Mouse (Mus musculus) thymus, adult 18-20 months (tissue): ENCODE measurements around the gene Gm9970.
"Not testable (repeated sequence)": the region's sequence is repeated elsewhere in the genome, so short reads cannot be mapped to it uniquely, and the experiment has no call there.

ENCODE experiments used
- DNase-seq, 2 experiments: peaks; one replicate each; pipeline ENCODE4 v3.0.0; 2022; ENCODE audit warnings: mixed read lengths in 2 of 2

The Gm9970 gene

DNA sequence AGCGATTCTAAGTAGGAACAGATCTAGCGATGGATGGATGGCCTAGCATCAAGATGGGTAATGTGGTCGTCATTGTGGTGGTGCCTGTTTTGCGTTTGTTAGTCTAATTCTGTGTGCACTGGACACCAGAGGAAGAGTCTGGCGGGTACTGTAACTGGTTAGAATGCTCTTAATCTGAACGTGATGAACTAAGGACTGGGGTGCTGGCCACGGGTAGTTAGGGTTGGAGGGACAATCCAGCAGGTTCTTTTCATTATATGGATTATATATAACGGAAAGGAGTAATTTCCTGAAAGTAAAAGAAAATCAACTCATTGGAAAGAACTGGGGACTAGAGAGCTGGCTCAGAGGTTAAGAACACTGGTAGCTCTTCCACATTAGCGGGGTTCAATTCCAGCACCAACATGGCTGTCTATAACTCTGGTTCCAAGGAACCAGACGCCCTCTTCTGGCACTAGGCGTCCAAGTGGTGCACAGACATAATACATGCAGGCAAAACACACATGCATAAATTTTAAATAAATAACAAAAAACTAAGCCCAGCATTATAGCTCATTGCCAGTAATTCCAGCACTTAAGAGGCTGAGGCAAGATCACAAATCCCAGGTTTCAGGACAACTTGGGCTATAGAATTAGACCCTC lies 19.6 kb downstream of the Gm9970 start:
- DNase-seq = peak in 1 of 2 experiments; percentile 38

DNA sequence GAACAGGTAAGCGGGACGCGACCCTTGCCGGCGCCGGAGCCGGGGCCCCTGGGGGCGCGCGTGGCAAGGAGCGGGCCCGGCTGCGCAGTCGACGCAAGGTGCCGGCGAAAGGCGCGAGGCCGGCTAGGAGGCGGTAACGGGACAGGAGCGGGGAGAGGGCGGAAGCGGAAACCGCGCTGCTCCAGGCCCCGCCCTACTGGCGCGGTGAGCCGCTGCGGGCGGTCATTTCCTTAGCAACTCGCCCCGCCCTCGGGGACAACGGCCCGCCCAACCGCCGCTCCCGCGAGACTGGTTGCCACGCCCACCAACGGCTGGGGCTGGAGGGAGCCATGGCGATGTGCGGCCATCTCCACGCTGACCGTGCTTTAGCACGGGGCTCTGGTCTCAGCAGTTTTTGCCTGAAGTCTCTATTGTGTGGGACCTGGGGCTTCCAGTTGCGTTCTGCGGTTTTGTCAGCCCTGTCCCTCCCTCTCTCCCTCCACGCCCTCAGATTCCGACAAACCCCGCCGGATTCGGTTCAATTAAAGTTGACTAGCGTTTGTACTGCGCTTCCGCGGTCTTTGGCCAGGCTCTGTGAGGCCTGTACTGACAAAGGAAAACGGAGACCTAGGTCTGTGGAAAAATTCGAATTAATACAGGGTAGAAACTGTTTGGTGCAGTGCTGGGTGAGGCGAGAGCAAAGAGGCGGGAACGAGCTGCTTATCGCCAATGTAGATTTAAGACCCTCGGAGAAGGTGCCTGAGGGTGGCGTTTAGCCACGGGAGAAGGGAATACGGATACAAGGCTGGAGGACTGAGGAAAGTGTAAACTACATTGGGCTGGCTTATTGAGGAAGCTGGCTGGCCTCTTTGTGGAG lies 20.4 kb downstream of the Gm9970 start, which contains the start of gene Ppm1g:
Gene Ppm1g (minus strand): TSS at position 240 of the 856 bp plus-strand sequence.
- DNase-seq = peak; percentile 92 to 93

DNA sequence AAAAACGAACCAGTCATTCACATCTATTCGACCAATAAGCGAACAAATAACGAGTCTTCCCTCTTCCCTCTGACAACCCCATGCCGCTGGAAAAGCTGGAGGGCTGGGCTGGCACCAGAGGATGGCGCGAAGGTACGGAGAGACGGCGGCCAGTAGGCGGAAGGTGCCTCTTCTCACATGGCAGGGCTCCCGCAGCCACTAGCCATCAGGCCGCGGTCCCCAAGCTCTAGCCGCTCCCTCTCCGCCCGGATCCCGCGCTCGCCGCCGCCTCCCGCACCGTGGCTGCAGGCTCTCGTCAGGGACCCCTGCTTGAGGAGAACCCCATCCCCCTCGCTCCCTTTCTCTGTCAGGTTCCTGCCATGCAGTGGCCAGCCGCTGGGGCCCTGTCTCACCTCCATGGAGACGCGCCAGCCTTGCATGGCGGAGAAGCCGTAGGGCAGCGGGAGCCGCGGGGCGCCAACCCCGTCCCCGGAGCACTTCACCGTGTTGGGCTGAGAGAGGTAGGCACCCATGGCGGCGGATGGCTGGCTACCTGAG lies 21.1 kb downstream of the Gm9970 start:
- no peak for DNase-seq

DNA sequence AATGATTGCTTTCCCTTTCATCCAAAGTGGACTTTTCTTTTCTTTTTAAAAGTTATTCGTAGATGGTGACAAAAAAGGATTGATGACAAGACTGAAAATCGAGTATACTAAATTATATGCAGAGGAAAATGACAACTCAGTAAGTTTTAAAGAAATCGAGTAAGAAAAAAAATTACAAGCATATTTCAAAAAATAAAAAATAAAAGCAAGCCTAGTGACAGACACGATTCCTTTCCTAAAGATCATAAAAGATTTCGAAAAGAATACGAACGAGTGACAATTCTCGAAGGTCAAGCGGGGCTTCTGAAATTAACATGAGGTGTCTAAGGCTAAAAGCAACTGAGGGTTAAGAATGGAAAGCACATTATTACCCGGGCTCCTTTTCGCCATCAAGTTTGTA lies 21.6 kb downstream of the Gm9970 start:
- no peak for DNase-seq

DNA sequence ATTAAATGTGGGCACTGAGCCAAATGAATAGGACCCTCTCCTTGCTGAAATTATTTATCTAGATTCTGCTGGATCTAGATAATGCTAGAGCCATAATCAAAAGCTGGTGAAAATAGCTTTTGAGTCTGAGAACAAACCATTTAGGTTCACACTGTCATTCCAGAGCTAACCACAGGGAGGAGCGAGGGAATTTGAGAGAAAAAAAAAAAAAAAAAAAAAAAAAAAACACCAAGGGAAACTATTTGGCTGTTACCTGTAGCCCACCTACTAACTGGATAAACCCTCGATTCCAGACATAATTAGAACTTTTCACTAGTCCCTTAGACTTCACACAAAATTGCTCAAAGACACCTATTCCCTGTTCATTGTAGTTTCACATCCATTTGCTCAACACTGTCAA lies 22.0 kb downstream of the Gm9970 start:
- no peak for DNase-seq

DNA sequence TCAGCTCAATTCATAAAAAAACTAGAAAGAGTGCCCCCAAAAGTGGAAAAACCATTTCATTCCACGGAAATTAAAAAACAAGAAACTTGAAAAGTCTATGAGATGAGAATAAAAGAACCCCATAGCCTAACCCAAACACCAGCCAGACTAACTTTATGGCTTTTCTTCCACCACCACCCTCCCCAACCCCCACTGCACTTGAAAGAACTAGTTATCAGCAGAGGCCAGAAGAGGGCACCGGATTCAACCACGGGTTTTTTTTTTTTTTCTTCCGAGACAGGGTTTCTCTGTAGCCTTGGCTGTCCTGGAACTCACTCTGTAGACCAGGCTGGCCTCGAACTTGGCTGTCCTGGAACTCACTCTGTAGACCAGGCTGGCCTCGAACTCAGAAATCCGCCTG lies 22.7 kb downstream of the Gm9970 start:
- DNase-seq = no peak

DNA sequence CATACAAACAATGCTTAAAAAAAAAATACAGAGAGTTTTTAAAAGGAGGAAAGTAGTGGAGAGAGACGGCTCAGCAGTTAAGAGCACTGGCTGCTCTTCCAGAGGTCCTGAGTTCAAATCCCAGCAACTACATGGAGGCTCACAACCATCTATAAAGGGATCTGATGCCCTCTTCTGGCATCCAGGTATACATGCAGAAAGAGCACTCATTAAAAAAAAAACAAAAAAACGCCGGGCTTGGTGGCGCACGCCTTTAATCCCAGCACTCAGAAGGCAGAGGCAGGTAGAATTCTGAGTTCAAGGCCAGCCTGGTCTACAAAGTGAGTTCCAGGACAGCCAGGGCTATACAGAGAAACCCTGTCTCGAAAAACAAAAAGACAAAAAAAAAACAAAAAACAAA lies 24.5 kb downstream of the Gm9970 start:
- not testable (repeated sequence) for DNase-seq

DNA sequence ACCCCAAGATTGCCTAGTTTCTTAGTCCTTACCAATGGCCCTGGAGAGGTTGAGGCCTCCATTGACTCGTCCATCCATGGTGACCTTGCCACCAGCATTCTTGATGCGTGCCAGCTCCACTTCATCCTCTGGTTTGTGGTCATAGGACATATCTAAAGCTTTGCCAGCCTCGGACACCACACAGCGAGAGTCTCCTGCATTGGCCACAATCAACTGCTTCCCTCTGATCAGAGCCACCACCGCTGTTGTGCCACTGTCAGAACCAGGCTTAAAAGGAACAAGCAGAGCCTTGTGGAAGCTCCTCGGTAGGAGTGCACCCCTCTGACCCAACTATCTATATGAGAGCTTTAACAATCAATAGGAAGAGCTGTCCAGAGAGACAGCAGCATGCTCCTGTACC lies 36.6 kb downstream of the Gm9970 start:
- no peak for DNase-seq

DNA sequence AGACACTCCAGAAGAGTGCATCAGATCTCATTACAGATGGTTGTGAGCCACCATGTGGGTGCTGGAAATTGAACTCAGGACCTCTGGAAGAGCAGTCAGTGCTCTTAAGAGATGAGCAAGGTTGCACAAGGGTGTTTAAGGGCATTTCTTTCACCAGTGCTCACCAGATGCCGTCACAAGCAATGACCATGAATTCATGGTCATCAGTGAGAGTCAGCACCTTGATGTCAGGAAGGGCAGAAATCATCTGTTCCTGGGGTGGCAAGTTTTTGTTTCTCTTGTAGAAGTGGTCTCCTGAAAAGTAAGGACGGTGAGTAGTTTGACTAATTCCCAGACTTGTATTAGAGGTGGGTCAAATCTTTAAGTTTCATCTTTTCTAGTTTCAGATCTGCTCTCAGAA lies 37.2 kb downstream of the Gm9970 start:
- DNase-seq = no peak

DNA sequence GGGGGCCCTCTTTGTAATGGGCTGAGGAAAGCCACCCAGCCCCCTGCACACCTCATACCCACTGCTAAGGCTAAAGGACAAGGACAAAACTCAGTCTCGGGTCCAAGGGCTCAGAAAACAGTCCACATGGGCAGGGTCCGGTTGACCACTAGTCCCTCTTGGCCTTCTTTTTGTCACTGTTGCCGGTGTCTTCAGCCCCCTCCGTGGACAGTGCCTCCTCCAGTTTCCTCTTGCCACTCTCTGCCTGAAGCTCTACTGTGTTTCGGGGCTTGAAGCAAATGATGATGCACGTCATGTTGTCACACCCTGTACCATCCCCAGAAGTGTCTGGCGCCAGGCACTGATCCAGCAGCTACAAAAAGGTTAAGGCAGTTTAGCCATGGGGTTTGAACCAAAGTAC lies 38.1 kb downstream of the Gm9970 start:
- DNase-seq = no peak

DNA sequence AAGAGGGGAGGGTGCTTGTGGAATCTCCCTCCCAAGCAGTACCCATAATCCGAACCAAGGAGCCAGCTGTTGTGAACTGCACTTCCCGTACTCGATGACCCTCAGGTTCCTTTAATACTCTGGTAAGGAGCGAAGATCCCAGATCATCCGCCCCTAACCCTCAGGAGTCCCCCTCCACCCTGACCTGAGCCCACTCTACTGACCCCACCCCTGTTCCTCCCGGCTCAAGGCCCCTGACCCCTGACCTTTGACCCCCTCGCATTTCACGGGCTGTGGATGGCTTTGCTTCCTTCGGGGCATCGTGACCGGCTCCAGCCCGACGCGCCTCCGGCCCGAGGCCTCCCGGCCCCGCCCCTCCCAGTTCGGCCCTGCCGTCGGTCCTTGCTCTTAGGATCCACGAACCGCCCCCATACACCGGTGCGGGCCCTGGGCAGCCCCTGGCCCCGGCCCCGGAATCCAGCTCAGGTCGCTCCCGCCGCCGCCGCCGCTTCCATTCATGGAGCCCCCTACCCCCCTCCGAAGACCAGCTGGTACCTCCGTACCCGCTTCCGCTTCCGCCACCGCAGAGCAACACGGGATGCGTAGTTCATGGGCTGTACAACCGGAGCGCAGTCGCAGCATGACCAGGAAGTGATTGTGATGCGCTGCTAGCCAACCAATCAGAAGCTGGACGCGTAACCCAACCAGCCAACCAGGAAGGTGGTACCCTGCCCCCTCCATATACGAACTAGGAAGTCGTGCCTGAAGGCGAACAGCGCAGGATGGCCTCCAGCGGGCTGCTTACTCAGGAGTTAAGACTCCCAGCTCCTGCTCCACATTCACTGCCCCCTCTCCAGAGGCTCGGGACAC lies 39.1 kb downstream of the Gm9970 start, which contains the start of gene Zfp513:
Gene Zfp513 (minus strand): TSS at position 562 of the 849 bp plus-strand sequence.
- peak; percentile 95 to 97 for DNase-seq

DNA sequence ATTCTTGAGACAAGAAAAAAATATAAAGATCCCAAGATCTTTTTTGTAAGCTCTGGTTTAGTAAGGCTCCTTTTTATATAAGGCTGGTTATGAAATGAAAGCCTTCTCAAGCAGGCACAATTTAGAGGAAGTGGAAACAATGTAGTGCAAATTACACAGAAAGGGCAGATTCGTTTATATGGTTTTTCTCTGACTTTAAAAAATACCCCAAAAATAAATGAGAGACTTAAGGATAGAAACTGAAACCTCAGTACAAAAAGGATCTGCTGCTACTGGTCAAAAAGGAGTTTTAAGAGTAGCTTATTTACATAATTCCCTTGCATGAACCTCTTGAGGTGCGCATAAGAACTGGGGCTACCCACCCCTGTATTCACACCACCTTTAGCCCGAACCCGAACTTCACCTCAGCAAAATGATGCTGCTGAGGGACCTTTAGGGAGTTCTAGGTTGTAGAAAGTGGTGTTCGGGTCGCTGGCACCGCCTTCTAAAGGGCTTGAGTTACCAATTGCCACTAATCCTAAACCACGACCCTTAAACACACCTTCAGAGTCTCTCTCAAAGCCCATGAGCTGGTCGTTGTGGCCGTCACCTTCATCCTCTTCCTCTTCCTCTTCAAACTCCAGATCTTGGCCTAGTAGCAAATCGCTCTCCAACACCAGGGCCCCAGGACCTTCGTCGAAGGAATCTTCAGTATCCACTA lies 39.8 kb downstream of the Gm9970 start:
- no peak for DNase-seq

DNA sequence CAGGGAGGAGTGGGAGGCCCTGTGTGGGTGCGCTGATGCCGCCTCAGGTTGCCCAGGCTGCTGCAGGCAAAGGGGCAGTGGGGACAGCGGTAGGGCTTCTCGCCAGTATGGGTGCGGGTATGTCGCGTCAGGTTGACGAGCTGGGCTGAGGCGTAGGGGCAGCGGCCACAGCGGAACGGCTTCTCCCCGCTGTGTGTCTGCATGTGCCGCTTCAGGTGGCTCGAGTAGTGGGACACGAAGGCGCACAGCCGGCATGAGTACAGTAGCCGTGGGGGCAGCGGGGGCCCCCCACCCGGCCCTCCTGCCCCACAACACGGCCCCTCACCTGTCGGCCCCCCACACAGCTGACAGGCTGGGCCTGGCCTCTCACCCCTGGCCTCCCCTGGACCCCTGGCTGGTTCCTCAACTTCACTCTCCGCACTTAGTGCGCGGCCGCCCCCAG lies 40.7 kb downstream of the Gm9970 start:
- DNase-seq = no peak

DNA sequence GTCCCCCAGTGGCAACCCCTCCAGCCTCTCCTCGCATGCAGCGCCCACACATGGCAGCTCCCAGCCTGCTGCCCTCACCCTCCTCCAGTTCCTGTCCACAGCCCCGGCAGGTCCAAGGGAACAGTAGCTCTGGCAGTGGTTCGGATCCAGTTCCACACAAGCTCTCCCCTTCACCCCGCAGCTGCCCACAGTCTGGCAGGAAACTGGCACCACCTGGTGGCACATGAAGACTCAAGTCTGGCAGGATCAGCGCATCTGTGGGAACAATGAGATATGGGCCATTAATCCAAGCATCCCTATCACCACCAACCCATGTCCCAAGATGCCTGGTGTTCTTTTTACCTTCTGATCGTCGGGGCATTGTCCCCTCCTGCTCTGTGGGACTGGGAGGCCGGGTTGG lies 41.1 kb downstream of the Gm9970 start:
- no peak for DNase-seq

DNA sequence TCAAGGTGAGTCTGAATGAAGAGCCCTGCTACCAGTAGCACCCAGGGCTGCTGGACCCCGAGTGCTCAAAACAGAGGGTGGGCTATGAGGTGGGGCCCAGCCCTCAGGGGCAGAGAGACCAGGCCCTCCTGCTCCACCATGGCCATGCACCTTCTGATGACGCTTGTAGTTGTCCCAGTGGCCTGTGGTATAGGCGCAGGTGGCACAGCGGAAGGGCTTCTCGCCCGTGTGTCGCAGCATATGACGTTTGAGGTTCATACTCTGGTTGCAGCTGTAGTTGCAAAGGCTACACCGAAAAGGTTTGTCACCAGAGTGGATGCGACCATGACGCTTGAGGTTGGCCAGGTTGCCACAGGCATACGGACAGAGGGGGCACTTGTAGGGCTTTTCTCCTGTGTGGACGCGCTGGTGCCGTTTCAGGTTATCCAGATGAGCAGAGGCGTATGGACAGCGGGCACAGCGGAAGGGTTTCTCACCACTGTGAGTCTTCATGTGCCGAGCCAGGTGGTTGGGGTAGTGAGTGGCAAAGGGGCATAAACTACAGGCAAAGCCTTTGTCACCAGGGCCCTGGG lies 41.6 kb downstream of the Gm9970 start:
- no peak for DNase-seq

DNA sequence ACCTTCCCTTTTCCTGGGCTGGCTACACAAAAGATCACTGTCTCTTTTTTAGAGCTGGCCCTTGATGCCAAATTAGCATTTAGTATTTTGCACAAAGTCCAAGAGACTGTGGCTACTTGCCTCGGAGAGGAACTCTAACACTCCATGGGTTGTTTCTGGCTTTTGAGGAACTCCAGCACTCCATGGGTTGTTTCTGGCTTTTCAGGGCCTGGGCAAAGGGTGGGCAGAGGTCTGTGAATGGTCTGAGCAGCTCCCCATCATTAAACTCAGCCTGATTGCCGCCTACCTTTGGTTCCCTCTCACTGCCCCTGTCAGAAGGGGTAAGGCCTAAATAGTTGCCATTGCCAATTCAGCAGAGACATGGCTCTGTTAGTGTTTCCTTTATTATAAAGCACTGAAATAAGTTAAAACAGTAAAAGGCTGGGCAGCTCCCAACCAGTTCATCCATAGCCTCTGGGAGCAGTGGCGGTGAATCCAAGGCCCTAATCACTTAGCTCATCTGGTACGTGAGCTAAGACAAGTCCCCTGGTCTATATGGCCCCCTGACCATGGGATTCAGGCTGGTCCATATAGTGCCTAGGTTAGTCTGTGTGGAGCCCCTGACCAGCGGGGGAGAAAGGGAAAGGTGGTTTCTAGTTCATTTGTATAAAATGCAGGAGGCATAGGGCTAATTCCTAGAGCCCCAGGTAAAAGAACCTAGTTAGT lies 42.3 kb downstream of the Gm9970 start:
- DNase-seq = no peak

DNA sequence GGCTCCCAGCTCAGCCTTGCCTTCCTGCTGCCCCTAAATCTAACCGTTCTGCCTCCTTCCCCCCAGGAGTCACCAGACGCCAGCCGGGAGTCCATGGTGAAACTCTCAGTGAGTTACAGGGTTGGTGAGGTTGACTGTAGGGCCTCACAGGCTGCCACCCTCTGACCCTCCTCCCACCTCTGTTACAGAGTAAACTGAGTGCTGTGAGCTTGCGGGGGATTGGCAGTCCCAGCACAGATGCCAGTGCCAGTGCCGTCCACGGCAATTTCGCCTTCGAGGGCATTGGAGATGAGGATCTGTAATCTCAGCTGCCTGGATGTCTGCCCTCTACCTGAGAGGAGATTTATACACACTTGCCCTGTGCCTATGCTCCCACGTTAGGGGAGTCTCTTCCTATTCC lies 42.9 kb downstream of the Gm9970 start:
- no peak for DNase-seq

DNA sequence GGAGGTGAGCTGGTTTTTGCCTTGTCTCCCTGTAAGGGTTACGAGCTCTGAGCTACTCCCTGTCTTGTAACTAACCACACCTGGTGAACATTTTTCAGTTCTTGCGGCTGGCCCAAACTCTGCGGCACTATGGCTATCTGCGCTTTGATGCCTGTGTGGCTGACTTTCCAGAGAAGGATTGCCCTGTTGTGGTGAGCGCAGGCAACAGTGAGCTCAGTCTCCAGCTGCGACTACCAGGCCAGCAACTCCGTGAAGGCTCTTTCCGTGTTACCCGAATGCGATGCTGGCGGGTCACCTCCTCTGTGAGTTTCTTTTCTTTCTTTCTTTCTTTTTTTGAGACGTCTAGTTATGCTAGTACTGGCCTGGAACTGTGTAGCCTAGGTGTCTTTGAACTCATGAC lies 44.0 kb downstream of the Gm9970 start:
- DNase-seq = no peak

DNA sequence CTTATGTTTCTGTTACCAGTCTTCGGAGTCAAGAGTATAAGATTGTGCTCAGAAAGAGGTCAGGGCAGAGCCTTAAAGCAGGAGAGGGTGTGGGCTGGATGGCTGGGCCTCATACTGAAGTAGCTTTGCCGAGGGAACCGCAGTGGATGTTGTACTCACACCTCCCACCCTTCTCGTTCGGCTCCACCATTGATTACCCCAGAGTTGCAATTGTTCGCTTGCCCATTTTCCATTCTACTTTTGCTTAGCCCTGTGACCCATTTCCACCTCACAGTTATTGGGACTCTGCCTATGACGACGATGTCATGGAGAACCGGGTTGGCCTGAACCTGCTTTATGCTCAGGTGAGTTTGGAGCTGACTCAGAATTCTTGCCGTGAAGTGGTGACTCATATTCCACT lies 44.8 kb downstream of the Gm9970 start:
- DNase-seq = no peak

DNA sequence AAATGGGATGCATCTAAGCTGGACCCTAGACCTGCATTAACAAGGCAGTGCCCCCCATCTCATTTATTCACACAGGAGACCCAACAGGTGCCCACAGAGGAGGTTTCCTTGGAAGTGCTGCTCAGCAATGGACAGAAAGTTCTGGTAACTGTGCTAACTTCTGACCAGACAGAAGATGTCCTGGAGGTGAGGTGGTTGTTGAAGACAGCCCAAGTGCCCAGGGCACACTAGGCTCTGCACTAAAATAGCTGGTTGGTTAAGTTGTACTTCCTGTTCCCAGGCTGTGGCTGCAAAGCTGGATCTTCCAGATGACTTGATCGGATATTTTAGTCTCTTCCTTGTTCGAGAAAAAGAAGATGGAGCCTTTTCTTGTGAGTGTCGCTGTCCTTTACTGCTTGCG lies 45.4 kb downstream of the Gm9970 start:
- no peak for DNase-seq
